Mouse (Mus musculus) liver, embryonic 14.5 days (tissue): Measurements from ENCODE around the gene Hcrtr2.

Source experiments
- CTCF ChIP-seq: IDR thresholded peaks from 2 replicates; pipeline ENCODE4 v1.5.1; 2016; ENCODE audit warnings: antibody characterized with exemption, low read depth, control low read depth
- EP300 ChIP-seq: IDR thresholded peaks from 2 replicates; pipeline ENCODE4 v1.6.1; 2016; ENCODE audit warnings: antibody characterized with exemption, low read depth

DNA sequence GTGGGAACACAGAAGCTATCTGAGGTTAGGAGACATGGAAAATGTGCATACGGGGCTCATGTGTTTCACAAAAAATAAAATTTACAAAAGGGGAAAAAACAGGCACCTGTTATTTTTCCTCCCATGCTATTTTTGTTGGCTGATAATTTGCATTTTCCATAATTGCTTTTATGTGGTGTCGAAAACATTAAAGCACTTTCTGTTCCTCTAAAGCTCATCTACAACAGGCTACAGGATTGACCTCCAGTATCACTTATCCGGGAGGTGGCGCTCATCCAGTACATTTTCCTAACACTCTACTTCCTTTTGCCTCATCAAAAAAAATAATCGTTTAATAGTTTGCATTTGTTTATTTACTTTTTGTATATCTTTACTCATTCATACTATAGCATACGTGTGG is 41.2 kb upstream of the Hcrtr2 start:
- TF ChIP-seq CTCF = no peak
- TF ChIP-seq EP300 = no peak
